8 mouse cellular contexts compared by ENCODE assay signal in genomic region chr5:43807744-43808696, GRCm38 (mm10). TPM values are rescaled to one million over a fixed set of nuclear protein-coding genes. Genes with fewer than 3 reads are reported as not detected.
A peak's percentile ranks its signal among the peaks of the same experiment; 100 is the strongest.
DNase-seq lines count a peak whose midpoint lies in the region.

No protein-coding gene starts in this region.

- H3K9me3 ChIP-seq in embryonic facial prominence, embryonic 10.5 days = no peaks in the 10 kb centered on the region
- H3K9me3 ChIP-seq in midbrain, embryonic 10.5 days (replicated peaks) = no peaks in the 10 kb centered on the region

- DNase-seq in adrenal gland, adult 8-10 months = peak; percentile 67
- DNase-seq in embryonic facial prominence, embryonic 10.5 days (ENCODE audit: low spot score) = peak; percentile 92
- peak; percentile 82 to 85 for DNase-seq in heart, adult 18-20 months
- DNase-seq in kidney, adult 11 months = peak; percentile 44
- DNase-seq in left cerebral cortex, postnatal 4 days = peak; percentile 87
- DNase-seq in midbrain, embryonic 10.5 days (ENCODE audit: low spot score) = peak; percentile 91
- DNase-seq in right cerebral cortex, postnatal 36 days (ENCODE audit: low spot score in 2 of 2) = peak; percentile 73 to 74
- peak; percentile 70 to 81 for DNase-seq in urinary bladder, postnatal 36 days (ENCODE audit: low spot score in 2 of 2)

- WGBS in embryonic facial prominence, embryonic 10.5 days = 5% methylated on average over 48 of the region's 48 CpGs
- WGBS in midbrain, embryonic 10.5 days = 4% methylated on average over 48 of the region's 48 CpGs

- H3K27ac ChIP-seq in embryonic facial prominence, embryonic 10.5 days (replicated peaks) = peak overlapping the region; percentile 88
- H3K27ac ChIP-seq in midbrain, embryonic 10.5 days (replicated peaks) = peak overlapping the region; percentile 90

- no peaks in the 10 kb centered on the region for H3K36me3 ChIP-seq in embryonic facial prominence, embryonic 10.5 days (replicated peaks)
- H3K36me3 ChIP-seq in midbrain, embryonic 10.5 days = no peaks in the 10 kb centered on the region

- peak overlapping the region; percentile 65 for H3K4me3 ChIP-seq in embryonic facial prominence, embryonic 10.5 days
- H3K4me3 ChIP-seq in midbrain, embryonic 10.5 days = peak overlapping the region; percentile 61

- H3K4me1 ChIP-seq in embryonic facial prominence, embryonic 10.5 days = peaks cover 5% of the 10 kb centered on the region
- peaks cover 10% of the 10 kb centered on the region for H3K4me1 ChIP-seq in midbrain, embryonic 10.5 days

- intact Hi-C loops in left cerebral cortex, postnatal 4 days (cut with DNase I) = no loop called here

- no peaks in the 10 kb centered on the region for H3K27me3 ChIP-seq in embryonic facial prominence, embryonic 10.5 days (replicated peaks; ENCODE audit: low read depth, poor library complexity, severe bottlenecking)
- peaks cover 17% of the 10 kb centered on the region for H3K27me3 ChIP-seq in midbrain, embryonic 10.5 days (ENCODE audit: low read depth, poor library complexity, severe bottlenecking)

RNA-seq across cellular contexts. Expression of gene Bst1, which starts 10.7 kb away (rescaled TPM):
- 1 to 10 TPM; 1.3 to 2.7 (median 1.8) TPM for total RNA-seq in adrenal gland, adult 8-10 months (2022)
- polyA plus RNA-seq in embryonic facial prominence, embryonic 10.5 days (2016; fragmentation: Nextera tagmentation; extraction: Ambion mirVana) = 0.17 TPM in 1 of 2 replicates, not detected in the other
- total RNA-seq in heart, adult 18-20 months (2021) = 1 to 10 TPM; 1.9 to 4.2 TPM
- not detected for total RNA-seq in left cerebral cortex, postnatal 4 days (2021)
- polyA plus RNA-seq in midbrain, embryonic 10.5 days (2016; fragmentation: Nextera tagmentation; extraction: Ambion mirVana) = not detected in 2 replicates

RNA-seq across cellular contexts. Expression of gene Fbxl5, which starts 13.4 kb away (rescaled TPM):
- total RNA-seq in adrenal gland, adult 8-10 months (2022) = 10 to 100 TPM; 66.6 to 95.2 (median 83.9) TPM
- 52.3 and 52.7 TPM in 2 replicates for polyA plus RNA-seq in embryonic facial prominence, embryonic 10.5 days (2016; fragmentation: Nextera tagmentation; extraction: Ambion mirVana)
- total RNA-seq in heart, adult 18-20 months (2021) = 10 to 100 TPM; 39.0 to 42.3 TPM
- total RNA-seq in left cerebral cortex, postnatal 4 days (2021) = 10 to 100 TPM; 82.4 to 85.1 TPM
- 57.4 and 62.4 TPM in 2 replicates for polyA plus RNA-seq in midbrain, embryonic 10.5 days (2016; fragmentation: Nextera tagmentation; extraction: Ambion mirVana)

Comparison
In these comparisons a context has a peak if more than half of its experiments do, and no peak if none do; other contexts are left out.
1. Peak in every context shown above with its lines: DNase-seq, H3K4me3 ChIP-seq and H3K27ac ChIP-seq.